Mouse (Mus musculus): Measurements from ENCODE around the gene Bora.

DNA sequence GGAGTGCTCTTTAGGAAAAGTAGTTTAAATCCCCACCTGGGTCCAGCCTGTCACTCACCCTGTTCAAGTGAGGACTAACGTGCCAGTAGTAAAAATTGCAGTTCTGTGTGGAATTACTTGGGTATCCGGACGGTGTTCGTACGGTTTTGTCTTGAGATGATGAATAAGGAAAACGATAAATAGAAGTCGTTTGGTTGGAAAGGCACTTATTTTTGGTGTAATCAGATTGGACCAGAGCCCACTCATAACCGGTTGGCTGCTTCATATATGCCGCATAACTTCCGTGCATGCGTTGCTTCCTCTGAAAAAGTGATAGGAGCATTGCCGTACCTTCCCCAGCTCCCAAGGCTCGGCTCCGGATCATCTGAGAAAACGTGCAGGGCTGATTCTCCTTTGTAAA is 760 bp downstream of the Bora start:
- TF ChIP-seq POLR2A (IDR thresholded peaks at IDR 0.05; ENCODE audit: insufficient read depth, low read depth, low read length) (no peak), CTCF (IDR thresholded peaks at IDR 0.05) (no peak)
